Mouse (Mus musculus) small intestine, adult 2 months (tissue): ENCODE results near the gene Rasgrp2.

Experiments
- CTCF ChIP-seq: fragments of 200-500 bp; IDR thresholded peaks from 2 replicates; pipeline ENCODE4 v1.5.1; 2012; ENCODE audit warnings: low read depth, mild to moderate bottlenecking, control low read depth, inconsistent platforms, low read length, moderate library complexity, mixed read lengths; ENCODE audit not compliant: insufficient replicate concordance, insufficient read length; ENCODE audit errors: extremely low read depth
- POLR2A ChIP-seq: fragments of 200-500 bp; IDR thresholded peaks from 2 replicates; pipeline ENCODE4 v1.6.1; 2012; ENCODE audit warnings: low read depth, mild to moderate bottlenecking, control low read depth, inconsistent platforms, low read length, moderate library complexity

DNA sequence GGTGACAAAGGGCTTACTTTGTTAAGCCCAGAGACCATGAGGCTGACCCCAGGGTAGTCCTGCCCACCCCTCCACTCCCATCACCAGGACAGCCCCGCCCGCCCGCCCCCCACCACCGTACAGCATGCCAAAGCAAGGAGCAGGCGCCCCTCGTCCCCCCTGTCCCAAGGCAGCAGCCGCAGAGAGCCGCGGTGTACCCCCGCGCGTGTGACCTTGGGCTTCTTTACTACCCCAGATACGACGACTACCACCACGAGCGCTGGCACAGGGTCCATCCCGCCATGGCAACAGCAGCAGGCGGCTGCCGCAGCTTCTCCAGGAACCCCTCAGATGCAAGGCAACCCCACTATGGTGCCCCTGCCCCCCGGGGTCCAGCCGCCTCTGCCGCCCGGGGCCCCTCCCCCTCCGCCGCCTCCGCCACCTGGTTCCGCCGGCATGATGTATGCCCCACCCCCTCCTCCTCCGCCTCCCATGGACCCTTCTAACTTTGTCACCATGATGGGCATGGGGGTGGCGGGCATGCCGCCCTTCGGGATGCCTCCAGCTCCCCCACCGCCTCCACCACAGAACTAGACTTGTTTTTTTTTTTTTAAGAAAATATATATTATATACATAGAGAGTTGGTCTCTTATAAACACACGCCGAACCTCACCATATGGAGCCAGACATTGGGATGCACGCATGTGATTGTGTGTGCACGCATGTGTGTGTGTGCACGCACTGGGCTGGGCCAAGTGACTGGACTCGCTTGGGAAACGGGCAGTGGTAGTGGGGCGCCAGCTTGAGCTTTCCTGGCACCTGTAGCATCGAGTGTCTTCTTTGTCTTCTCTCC lies 23.5 kb upstream of the Rasgrp2 start:
- no peak for TF ChIP-seq POLR2A
- TF ChIP-seq CTCF = no peak
